ENCODE assay signal across 9 mouse cellular contexts in the genomic region with DNA sequence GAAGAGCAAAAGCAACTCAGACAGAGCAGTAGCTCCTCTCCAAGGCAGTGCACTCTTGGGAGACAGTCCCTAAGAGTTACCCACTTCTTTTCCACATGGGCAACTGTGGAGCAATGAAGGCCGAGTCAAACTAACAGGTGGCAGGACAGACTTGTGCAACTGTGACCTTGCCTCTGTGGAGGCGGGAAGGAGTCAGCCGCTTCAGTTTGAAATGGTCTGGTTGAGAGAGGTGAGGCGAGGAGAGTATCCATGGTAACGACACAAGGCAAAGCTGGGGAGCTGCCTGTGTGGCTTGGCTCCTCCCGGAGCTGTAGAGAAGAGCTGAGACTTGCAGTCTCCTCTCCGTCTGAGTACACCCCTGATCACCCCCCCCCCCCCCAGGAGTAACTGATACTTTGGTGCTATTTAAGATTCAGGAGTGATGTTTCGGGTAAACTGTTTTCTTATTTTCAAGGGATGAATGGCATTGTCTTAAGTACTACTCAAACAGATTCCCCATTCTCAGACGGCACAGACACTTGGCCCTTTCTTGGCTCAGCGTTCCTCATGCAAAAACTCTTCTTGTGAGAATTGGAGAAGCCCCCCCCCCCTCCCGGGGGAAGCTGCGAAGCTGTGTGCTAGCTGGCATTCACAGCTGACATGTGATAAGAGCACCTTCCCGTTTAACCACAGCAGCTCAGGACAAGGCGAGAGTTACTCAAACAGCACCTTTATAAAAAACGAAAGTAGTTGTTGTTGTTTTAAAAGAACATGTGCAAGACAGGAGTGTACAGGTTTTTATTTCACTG. TPM values are rescaled to one million over a fixed set of nuclear protein-coding genes. Genes with fewer than 3 reads are reported as not detected.
DNase-seq lines count a peak whose midpoint lies in the region; ATAC-seq and TF ChIP-seq lines count a peak whose summit lies in the region.
"Had no signal": no experiment of that assay in that cellular context is flagged by ENCODE, and none has a peak within 500 bp of the region (broad histone marks: within the 10 kb centered on the region; RNA-seq: fewer than 3 reads in every experiment).

No protein-coding gene starts in this region.

- 0 out of 2 replicates have a peak overlapping the region, but pooled peaks have one; percentile 3 for H3K4me2 ChIP-seq in forebrain, embryonic 11.5 days (ENCODE audit: low read depth, low read length, severe bottlenecking)
- H3K4me2 ChIP-seq: limb, embryonic 13.5 days had no signal

- ATAC-seq in forebrain, embryonic 11.5 days (replicated peaks; ENCODE audit: low FRiP score), result peak; percentile 44; the same call in 1 of the 2 replicates
- peak; percentile 38 for ATAC-seq in megakaryocyte-erythroid progenitor cell, adult 5-6 weeks (replicated peaks; ENCODE audit: low FRiP score, low TSS enrichment, poor library complexity, severe bottlenecking)

- no peak for TF ChIP-seq CTCF in brain, embryonic 14.5 days (IDR thresholded peaks at IDR 0.05; ENCODE audit: borderline replicate concordance, extremely low read depth, insufficient read depth, insufficient read length)

- 18% methylated on average over 15 of the region's 15 CpGs for WGBS in forebrain, embryonic 11.5 days

- intact Hi-C loops in left cerebral cortex, postnatal 25 days (cut with DNase I), result loop anchor here (5.0 kb wide), 1 partner anchor 53 kb away; a partner anchor contains a TSS
- intact Hi-C loops in left cerebral cortex, postnatal 4 days (cut with DNase I), result no loop called here

- TF ChIP-seq POLR2A in brain, embryonic 14.5 days (IDR thresholded peaks at IDR 0.05; ENCODE audit: borderline replicate concordance, extremely low read depth, insufficient read depth, insufficient read length, poor library complexity, severe bottlenecking), result no peak

- no peaks in the 10 kb centered on the region for H3K9me3 ChIP-seq in forebrain, embryonic 11.5 days (ENCODE audit: control insufficient read depth, low read length)
- H3K9me3 ChIP-seq: limb, embryonic 13.5 days had no signal

- H3K36me3 ChIP-seq in forebrain, embryonic 11.5 days (ENCODE audit: control insufficient read depth, insufficient read depth, low read length), result no peaks in the 10 kb centered on the region
- H3K36me3 ChIP-seq: limb, embryonic 13.5 days had no signal

- H3K27me3 ChIP-seq in forebrain, embryonic 11.5 days (ENCODE audit: control insufficient read depth, insufficient read depth, low read length), result no peaks in the 10 kb centered on the region
- H3K27me3 ChIP-seq: limb, embryonic 13.5 days had no signal

- no peak overlapping the region for H3K9ac ChIP-seq in forebrain, embryonic 11.5 days (ENCODE audit: low read length)
- H3K9ac ChIP-seq: limb, embryonic 13.5 days had no signal

- DNase-seq in left cerebral cortex, postnatal 25 days (ENCODE audit: low spot score in 2 of 2), result peak; percentile 29 to 49
- DNase-seq in left cerebral cortex, postnatal 4 days, result no peak
- peak; percentile 81 for DNase-seq in brain, embryonic 14.5 days (ENCODE audit: low read depth)
- DNase-seq in forebrain, embryonic 11.5 days (ENCODE audit: low spot score), result peak; percentile 56
- no peak for DNase-seq in Muller cell, postnatal 12 days (ENCODE audit: inconsistent ontology term)
- no peak for DNase-seq in natural killer cell, adult 2 months (ENCODE audit: low spot score in 2 of 2)
- no peak for DNase-seq in cerebellum, adult 18-20 months

- H3K4me1 ChIP-seq in forebrain, embryonic 11.5 days (replicated peaks; ENCODE audit: control insufficient read depth, insufficient read depth, low read length), result peaks cover 7% of the 10 kb centered on the region

- no peak overlapping the region for H3K27ac ChIP-seq in forebrain, embryonic 11.5 days (ENCODE audit: low read depth, low read length)
- H3K27ac ChIP-seq: limb, embryonic 13.5 days had no signal

- no peak overlapping the region for H3K4me3 ChIP-seq in forebrain, embryonic 11.5 days (ENCODE audit: low read depth, low read length)
- H3K4me3 ChIP-seq: limb, embryonic 13.5 days had no signal

RNA-seq across cellular contexts. Expression of a gene that starts 54.9 kb away (rescaled TPM):
- 100 to 1,000 TPM; 240 to 269 TPM for total RNA-seq in left cerebral cortex, postnatal 25 days (2021)
- total RNA-seq in left cerebral cortex, postnatal 4 days (2021), result 10 to 100 TPM; 68.4 to 80.7 TPM
- polyA plus RNA-seq in brain, embryonic 14.5 days (2012; rRNA removed), result 59.4 and 61.6 TPM in 2 replicates
- 7.2 and 7.8 TPM in 2 replicates for polyA plus RNA-seq in forebrain, embryonic 11.5 days (2014; fragmentation: Nextera tagmentation; extraction: Ambion mirVana)
- total RNA-seq in megakaryocyte-erythroid progenitor cell, adult 5-6 weeks (2014; fragmentation: Nextera tagmentation), result 1.5 TPM in 1 of 2 replicates, not detected in the other
- 0.27 and 0.28 TPM in 2 replicates for total RNA-seq in megakaryocyte-erythroid progenitor cell, adult 5-6 weeks (2017)

Comparison
In these comparisons a context has a peak if more than half of its experiments do, and no peak if none do; other contexts are left out.
1. DNase-seq: peak in left cerebral cortex, postnatal 25 days (2 of 2), brain, embryonic 14.5 days (single experiment) and forebrain, embryonic 11.5 days (single experiment); none in left cerebral cortex, postnatal 4 days (single experiment), Muller cell, postnatal 12 days (single experiment), natural killer cell, adult 2 months (0 of 2) and cerebellum, adult 18-20 months (0 of 2).
2. RNA of a gene that starts 54.9 kb away (total RNA-seq): 240 to 269 TPM in left cerebral cortex, postnatal 25 days and 68.4 to 80.7 TPM in left cerebral cortex, postnatal 4 days; 0.27 to 1.5 TPM in megakaryocyte-erythroid progenitor cell, adult 5-6 weeks; every median in the first group is over 10 times any median in the second.